Mouse (Mus musculus) A20 (cell line): Measurements from ENCODE around the gene Slco1c1.

ENCODE experiments used
- DNase-seq: peaks from one replicate; pipeline ENCODE4 v3.0.0-alpha.2; 2011; ENCODE audit warnings: low read depth, low spot score

The Slco1c1 gene

GRCm38 (mm10) chr6:141523747-141524640 lies at the start of gene Slco1c1:
Gene Slco1c1 (plus strand): TSS chr6:141524368.
- no peak for DNase-seq

GRCm38 (mm10) chr6:141474696-141475095 lies 49.5 kb upstream of the Slco1c1 start:
- DNase-seq, result no peak

- no peak for DNase-seq
Measured at GRCm38 (mm10) chr6:141485302-141486021, 38.7 kb upstream of the Slco1c1 start.

GRCm38 (mm10) chr6:141487266-141487665 lies 36.9 kb upstream of the Slco1c1 start:
- no peak for DNase-seq

GRCm38 (mm10) chr6:141488619-141489018 lies 35.5 kb upstream of the Slco1c1 start:
- DNase-seq, result no peak

GRCm38 (mm10) chr6:141494909-141495308 lies 29.3 kb upstream of the Slco1c1 start:
- DNase-seq, result no peak

GRCm38 (mm10) chr6:141495634-141496418 lies 28.3 kb upstream of the Slco1c1 start:
- DNase-seq, result no peak

GRCm38 (mm10) chr6:141499511-141499910 lies 24.7 kb upstream of the Slco1c1 start:
- DNase-seq, result no peak

- no peak for DNase-seq
Measured at GRCm38 (mm10) chr6:141501171-141501570, 23.0 kb upstream of the Slco1c1 start.

- no peak for DNase-seq
Measured at GRCm38 (mm10) chr6:141522541-141522940, 1.6 kb upstream of the Slco1c1 start.

GRCm38 (mm10) chr6:141525787-141526186 lies 1.6 kb downstream of the Slco1c1 start:
- no peak for DNase-seq

- no peak for DNase-seq
Measured at GRCm38 (mm10) chr6:141530865-141531264, 6.7 kb downstream of the Slco1c1 start.

GRCm38 (mm10) chr6:141537298-141537697 lies 13.1 kb downstream of the Slco1c1 start:
- no peak for DNase-seq

GRCm38 (mm10) chr6:141541136-141541535 lies 17.0 kb downstream of the Slco1c1 start:
- no peak for DNase-seq

GRCm38 (mm10) chr6:141543344-141543743 lies 19.2 kb downstream of the Slco1c1 start:
- no peak for DNase-seq

GRCm38 (mm10) chr6:141558118-141558517 lies 34.0 kb downstream of the Slco1c1 start:
- DNase-seq, result no peak

- no peak for DNase-seq
Measured at GRCm38 (mm10) chr6:141567366-141567765, 43.2 kb downstream of the Slco1c1 start.

GRCm38 (mm10) chr6:141567852-141568558 lies 43.8 kb downstream of the Slco1c1 start:
- DNase-seq, result no peak

GRCm38 (mm10) chr6:141568559-141568946 lies 44.4 kb downstream of the Slco1c1 start:
- no peak for DNase-seq

- no peak for DNase-seq
Measured at GRCm38 (mm10) chr6:141576646-141577200, 52.6 kb downstream of the Slco1c1 start.
